24 mouse cellular contexts compared by ENCODE assay signal in the genomic region with DNA sequence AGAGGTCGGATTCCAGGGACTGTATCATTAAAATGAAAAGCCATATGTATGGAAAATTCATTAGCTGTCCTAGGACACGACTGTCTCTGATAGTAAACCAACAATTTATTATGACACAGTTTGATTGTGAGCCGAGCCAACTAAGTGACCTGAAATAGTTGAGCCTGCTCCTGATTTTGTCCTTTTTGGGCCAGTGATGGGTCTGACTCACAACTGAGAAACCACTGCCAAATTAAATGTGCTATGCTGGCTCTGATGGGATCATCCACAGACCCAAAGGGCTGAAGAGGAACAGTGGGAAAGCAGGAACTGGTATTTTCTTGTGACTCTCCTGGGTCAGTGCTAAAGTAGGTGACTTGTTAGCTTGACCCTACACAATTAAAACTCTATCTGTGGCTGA.
DNase-seq lines count a peak whose midpoint lies in the region; ATAC-seq and TF ChIP-seq lines count a peak whose summit lies in the region.
"Had no signal": no experiment of that assay in that cellular context is flagged by ENCODE, and none has a peak within 500 bp of the region (broad histone marks: within the 10 kb centered on the region; RNA-seq: fewer than 3 reads in every experiment).

No protein-coding gene starts in this region.

- no peak for TF ChIP-seq CTCF in embryonic fibroblast, embryonic 13.5 days (IDR thresholded peaks at IDR 0.05; ENCODE audit: borderline replicate concordance, insufficient read depth, low read length)

- peak; percentile 42 to 79 for DNase-seq in adrenal gland, adult (ENCODE audit: inconsistent age in 2 of 2, low spot score in 1 of 2)
- DNase-seq in adrenal gland, postnatal 25 days, result no peak
- peak; percentile 68 for DNase-seq in heart, adult 11 months
- DNase-seq in heart, adult 8-10 months (ENCODE audit: low spot score), result no peak
- DNase-seq in Muller cell, postnatal 12 days (ENCODE audit: inconsistent ontology term), result peak; percentile 90
- DNase-seq: cerebellum, postnatal 14 days; gastrocnemius, adult 2 months; heart, postnatal 14 days; kidney, adult 11 months; kidney, postnatal 36 days; lung, postnatal 10 days; right cerebral cortex, postnatal 25 days; thymus, postnatal 14 days had no signal

- H3K4me1 ChIP-seq in embryonic fibroblast, embryonic 13.5 days (ENCODE audit: control insufficient read depth, insufficient read depth, low read length), result peaks cover 4% of the 10 kb centered on the region; the same call in 1 of the 2 replicates
- H3K4me1 ChIP-seq: hindbrain, embryonic 15.5 days had no signal

- H3K27ac ChIP-seq in embryonic fibroblast, embryonic 13.5 days (ENCODE audit: insufficient read depth, low read length), result peak overlapping the region; percentile 78
- H3K27ac ChIP-seq: hindbrain, embryonic 15.5 days; layer of hippocampus, adult 2 months; limb, embryonic 13.5 days had no signal

- H3K4me3 ChIP-seq in embryonic fibroblast, embryonic 13.5 days (ENCODE audit: insufficient read depth, low read length), result no peak overlapping the region
- H3K4me3 ChIP-seq: gastrocnemius, adult 2 months; hindbrain, embryonic 10.5 days; hindbrain, embryonic 15.5 days; layer of hippocampus, adult 2 months; limb, embryonic 13.5 days had no signal

- TF ChIP-seq POLR2A in embryonic fibroblast, embryonic 13.5 days (IDR thresholded peaks at IDR 0.05; ENCODE audit: low read depth, low read length), result no peak

- no peak for ATAC-seq in erythroblast, adult 5-6 weeks (replicated peaks; ENCODE audit: low FRiP score, poor library complexity, severe bottlenecking)
- ATAC-seq: activated CD4-positive, CD25-positive, alpha-beta regulatory T cell, adult 4 months; CD4-positive, CD25-positive, alpha-beta regulatory T cell, adult 4 months; forebrain, embryonic 14.5 days; inflammation-experienced regulatory T-cells, adult 6 months; midbrain, embryonic 16.5 days had no signal

Comparison
In these comparisons a context has a peak if more than half of its experiments do, and no peak if none do; other contexts are left out.
1. DNase-seq: peak in adrenal gland, adult (2 of 2), heart, adult 11 months (single experiment) and Muller cell, postnatal 12 days (single experiment); none in adrenal gland, postnatal 25 days (single experiment) and heart, adult 8-10 months (single experiment).